Mouse (Mus musculus): ENCODE measurements at regions not wholly inside any gene's neighbourhood (a gene's known extent, or its start where the extent isn't known, plus 50 kb on each side); places are given as distances from the start of the nearest gene placed in this dataset.

GRCm38 (mm10) chr6:148555651-148556483 lies 111.7 kb upstream of the Tmtc1 start:
- DNase-seq (ENCODE audit: low spot score) = no peak
- H3K4me1 ChIP-seq = peaks cover 7% of the 10 kb centered on the region; the same call in 1 of the 2 replicates
- 83% methylated on average over 5 of the region's 5 CpGs for WGBS

GRCm38 (mm10) chr6:148554463-148554862 lies 110.3 kb upstream of the Tmtc1 start:
- Histone ChIP-seq H3K9me3 (no peaks in the 10 kb centered on the region), H3K4me3 (no peak overlapping the region), H3K36me3 (replicated peaks) (no peaks in the 10 kb centered on the region), H3K4me1 (peaks cover 7% of the 10 kb centered on the region; the same call in 1 of the 2 replicates), H3K27me3 (replicated peaks; ENCODE audit: low read depth, poor library complexity, severe bottlenecking) (no peaks in the 10 kb centered on the region), H3K27ac (replicated peaks) (no peak overlapping the region)
- 87% methylated on average over 3 of the region's 3 CpGs for WGBS
- DNase-seq (ENCODE audit: low spot score) = no peak

More at GRCm38 (mm10) chr6:148555651-148556483, 111.7 kb upstream of the Tmtc1 start:
- Histone ChIP-seq H3K9me3 (no peaks in the 10 kb centered on the region), H3K36me3 (replicated peaks) (no peaks in the 10 kb centered on the region), H3K27me3 (replicated peaks; ENCODE audit: low read depth, poor library complexity, severe bottlenecking) (no peaks in the 10 kb centered on the region), H3K27ac (replicated peaks) (no peak overlapping the region), H3K4me3 (no peak overlapping the region)

- Histone ChIP-seq H3K36me3 (replicated peaks) (no peaks in the 10 kb centered on the region), H3K4me1 (peaks cover 7% of the 10 kb centered on the region; the same call in 1 of the 2 replicates), H3K9me3 (no peaks in the 10 kb centered on the region), H3K27ac (replicated peaks) (no peak overlapping the region), H3K4me3 (no peak overlapping the region), H3K27me3 (replicated peaks; ENCODE audit: low read depth, poor library complexity, severe bottlenecking) (no peaks in the 10 kb centered on the region)
- no peak for DNase-seq (ENCODE audit: low spot score)
- WGBS = 80% methylated on average over 5 of the region's 5 CpGs
Measured at GRCm38 (mm10) chr6:148553616-148554015, 109.4 kb upstream of the Tmtc1 start.

- H3K4me3 ChIP-seq = no peak overlapping the region
- H3K4me1 ChIP-seq = peaks cover 7% of the 10 kb centered on the region; the same call in 1 of the 2 replicates
- H3K9me3 ChIP-seq = no peaks in the 10 kb centered on the region
- WGBS = 81% methylated on average over 3 of the region's 3 CpGs
- H3K27me3 ChIP-seq (replicated peaks; ENCODE audit: low read depth, poor library complexity, severe bottlenecking) = no peaks in the 10 kb centered on the region
- no peaks in the 10 kb centered on the region for H3K36me3 ChIP-seq (replicated peaks)
- no peak for DNase-seq (ENCODE audit: low spot score)
- H3K27ac ChIP-seq (replicated peaks) = no peak overlapping the region
Measured at GRCm38 (mm10) chr6:148551097-148551496, 106.9 kb upstream of the Tmtc1 start.

- no peak for DNase-seq (ENCODE audit: low spot score)
- Histone ChIP-seq H3K36me3 (replicated peaks) (no peaks in the 10 kb centered on the region), H3K27ac (replicated peaks) (no peak overlapping the region), H3K4me3 (no peak overlapping the region), H3K9me3 (no peaks in the 10 kb centered on the region), H3K4me1 (no peaks in the 10 kb centered on the region), H3K27me3 (replicated peaks; ENCODE audit: low read depth, poor library complexity, severe bottlenecking) (no peaks in the 10 kb centered on the region)
- WGBS = 90% methylated on average over 2 of the region's 2 CpGs
Measured at GRCm38 (mm10) chr6:148548138-148548778, 104.1 kb upstream of the Tmtc1 start.

GRCm38 (mm10) chr6:148543047-148543446 lies 98.9 kb upstream of the Tmtc1 start:
- Histone ChIP-seq H3K27ac (replicated peaks) (no peak overlapping the region), H3K9me3 (no peaks in the 10 kb centered on the region), H3K4me3 (no peak overlapping the region), H3K4me1 (peaks cover 11% of the 10 kb centered on the region), H3K36me3 (replicated peaks) (no peaks in the 10 kb centered on the region), H3K27me3 (replicated peaks; ENCODE audit: low read depth, poor library complexity, severe bottlenecking) (no peaks in the 10 kb centered on the region)
- no peak for DNase-seq (ENCODE audit: low spot score)
- WGBS = 71% methylated on average over 3 of the region's 3 CpGs

- no peaks in the 10 kb centered on the region for H3K36me3 ChIP-seq (replicated peaks)
Measured at GRCm38 (mm10) chr6:148541981-148542380, 97.8 kb upstream of the Tmtc1 start.

GRCm38 (mm10) chr6:148539207-148539960 lies 95.2 kb upstream of the Tmtc1 start:
- Histone ChIP-seq H3K36me3 (replicated peaks) (no peaks in the 10 kb centered on the region), H3K27ac (replicated peaks) (no peak overlapping the region), H3K4me3 (no peak overlapping the region), H3K9me3 (no peaks in the 10 kb centered on the region), H3K4me1 (peaks cover 11% of the 10 kb centered on the region), H3K27me3 (replicated peaks; ENCODE audit: low read depth, poor library complexity, severe bottlenecking) (no peaks in the 10 kb centered on the region)
- WGBS = 50% methylated on average over 4 of the region's 4 CpGs
- no peak for DNase-seq (ENCODE audit: low spot score)

More at GRCm38 (mm10) chr6:148541981-148542380, 97.8 kb upstream of the Tmtc1 start:
- DNase-seq (ENCODE audit: low spot score) = no peak
- Histone ChIP-seq H3K4me1 (peaks cover 11% of the 10 kb centered on the region), H3K9me3 (no peaks in the 10 kb centered on the region), H3K27me3 (replicated peaks; ENCODE audit: low read depth, poor library complexity, severe bottlenecking) (no peaks in the 10 kb centered on the region), H3K4me3 (no peak overlapping the region), H3K27ac (replicated peaks) (no peak overlapping the region)
- 93% methylated on average over 2 of the region's 2 CpGs for WGBS

GRCm38 (mm10) chr6:148534364-148534763 lies 90.2 kb upstream of the Tmtc1 start:
- H3K36me3 ChIP-seq (replicated peaks) = no peaks in the 10 kb centered on the region
- H3K9me3 ChIP-seq = no peaks in the 10 kb centered on the region
- WGBS = 78% methylated on average over 4 of the region's 4 CpGs
- H3K4me1 ChIP-seq = peaks cover 6% of the 10 kb centered on the region
- no peak overlapping the region for H3K4me3 ChIP-seq
- H3K27ac ChIP-seq (replicated peaks) = no peak overlapping the region
- no peaks in the 10 kb centered on the region for H3K27me3 ChIP-seq (replicated peaks; ENCODE audit: low read depth, poor library complexity, severe bottlenecking)
- DNase-seq (ENCODE audit: low spot score) = no peak

- Histone ChIP-seq H3K27ac (replicated peaks) (no peak overlapping the region), H3K4me3 (no peak overlapping the region), H3K4me1 (no peaks in the 10 kb centered on the region), H3K36me3 (replicated peaks) (no peaks in the 10 kb centered on the region), H3K9me3 (no peaks in the 10 kb centered on the region), H3K27me3 (replicated peaks; ENCODE audit: low read depth, poor library complexity, severe bottlenecking) (no peaks in the 10 kb centered on the region)
- no peak for DNase-seq (ENCODE audit: low spot score)
- WGBS = 85% methylated on average over 1 of the region's 1 CpGs
Measured at GRCm38 (mm10) chr6:148531068-148531467, 86.9 kb upstream of the Tmtc1 start.

GRCm38 (mm10) chr6:148528611-148529010 lies 84.4 kb upstream of the Tmtc1 start:
- no peaks in the 10 kb centered on the region for H3K4me1 ChIP-seq
- no peaks in the 10 kb centered on the region for H3K27me3 ChIP-seq (replicated peaks; ENCODE audit: low read depth, poor library complexity, severe bottlenecking)
- DNase-seq (ENCODE audit: low spot score) = no peak
- H3K4me3 ChIP-seq = no peak overlapping the region
- 70% methylated on average over 2 of the region's 2 CpGs for WGBS
- H3K27ac ChIP-seq (replicated peaks) = no peak overlapping the region
- H3K9me3 ChIP-seq = no peaks in the 10 kb centered on the region
- no peaks in the 10 kb centered on the region for H3K36me3 ChIP-seq (replicated peaks)

- Histone ChIP-seq H3K4me1 (no peaks in the 10 kb centered on the region), H3K4me3 (no peak overlapping the region), H3K9me3 (no peaks in the 10 kb centered on the region), H3K27me3 (replicated peaks; ENCODE audit: low read depth, poor library complexity, severe bottlenecking) (no peaks in the 10 kb centered on the region), H3K36me3 (replicated peaks) (no peaks in the 10 kb centered on the region), H3K27ac (replicated peaks) (no peak overlapping the region)
- DNase-seq (ENCODE audit: low spot score) = no peak
- WGBS = 86% methylated on average over 1 of the region's 1 CpGs
Measured at GRCm38 (mm10) chr6:148522893-148523292, 78.7 kb upstream of the Tmtc1 start.
